Mouse (Mus musculus): ENCODE data around the gene Olfr352.

- TF ChIP-seq CTCF (IDR thresholded peaks at IDR 0.05) (no peak), EP300 (IDR thresholded peaks at IDR 0.05) (no peak)
Observed at GRCm38 (mm10) chr2:36862560-36862959, 5.7 kb upstream of the Olfr352 start, which contains the start of gene Olfr351.

All from lung, postnatal 0 days (tissue).